Mouse (Mus musculus) cerebellum, adult 2 months (tissue): ENCODE measurements at regions not wholly inside any gene's neighbourhood (a gene's known extent, or its start where the extent isn't known, plus 50 kb on each side); places are given as distances from the start of the nearest gene placed in this dataset.

ENCODE experiments used
- CTCF ChIP-seq: fragments of 200-500 bp; IDR thresholded peaks from 2 replicates; pipeline ENCODE4 v1.5.1; 2011; ENCODE audit warnings: low read depth, mild to moderate bottlenecking, control low read depth, low read length, moderate library complexity, borderline replicate concordance; ENCODE audit not compliant: insufficient read depth
- POLR2A ChIP-seq: fragments of 200-500 bp; IDR thresholded peaks from 2 replicates; pipeline ENCODE4 v1.6.1; 2011; ENCODE audit warnings: low read length, control low read depth, borderline replicate concordance; ENCODE audit not compliant: insufficient read depth

DNA sequence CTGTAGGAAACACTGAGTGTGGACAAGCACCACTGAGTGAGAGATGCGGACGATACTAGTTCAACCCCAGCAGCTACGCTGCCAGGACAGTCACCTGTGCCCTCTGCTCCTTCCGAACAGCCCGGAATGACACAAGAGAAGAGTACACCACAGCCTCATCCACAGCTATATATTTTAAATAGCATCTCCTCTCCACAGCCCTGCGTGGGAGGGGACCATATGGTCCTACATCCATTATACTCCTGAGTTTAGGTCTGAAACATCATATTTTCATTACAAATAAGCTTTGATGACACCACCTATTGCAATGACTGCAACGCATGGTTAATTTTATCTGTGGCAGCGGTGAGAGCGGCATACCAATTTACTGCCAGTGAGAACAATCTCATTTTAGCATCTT is 215.6 kb upstream of the Ppargc1a start:
- TF ChIP-seq CTCF (no peak), POLR2A (no peak)
